Mouse (Mus musculus) adipocyte (in vitro differentiated cells): ENCODE data around the gene Klhdc1.
A peak's percentile ranks its signal among the peaks of the same experiment; 100 is the strongest.

Source experiments
- DNase-seq: peaks from one replicate; pipeline ENCODE4 v3.0.0-alpha.2; 2016; ENCODE audit warnings: low spot score

Gene Klhdc1

DNA sequence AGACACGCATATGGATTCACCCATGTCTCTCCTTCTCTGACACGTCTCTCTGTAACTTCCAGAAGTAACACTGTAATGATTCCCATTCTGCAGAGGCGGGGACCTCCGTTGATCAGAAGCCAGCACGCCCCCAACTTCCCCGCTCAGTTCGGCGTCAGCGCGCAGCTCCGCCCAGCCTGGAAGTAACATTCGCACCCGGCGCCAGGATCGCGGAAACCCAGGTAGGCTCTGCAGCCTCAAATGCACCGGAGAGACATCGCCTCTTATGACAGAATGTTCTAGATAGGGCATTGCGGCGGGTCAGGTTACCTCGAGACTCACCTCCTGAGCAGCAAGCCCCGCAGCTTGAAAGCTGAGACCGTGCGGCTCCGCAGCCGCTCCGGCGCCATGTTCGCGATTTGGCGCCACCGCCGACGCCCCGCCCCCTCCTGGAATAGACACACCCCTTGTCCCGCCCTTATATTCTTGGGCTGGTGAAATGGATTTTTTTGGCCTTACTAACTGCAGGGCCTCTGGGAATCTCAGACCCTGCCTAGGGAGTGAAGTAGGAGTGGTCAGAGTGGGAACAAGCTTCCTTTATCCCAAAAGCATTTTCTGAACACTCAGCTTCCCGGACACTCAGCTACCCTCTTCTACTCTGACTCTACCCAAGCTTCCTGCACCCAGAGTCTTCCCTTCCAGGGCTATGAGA, 13.1 kb upstream of the Klhdc1 start, which contains the start of gene Pole2:
Gene Pole2, minus strand, starts transcription at position 420 of the 691 bp plus-strand sequence.
- peak; percentile 84 for DNase-seq

DNA sequence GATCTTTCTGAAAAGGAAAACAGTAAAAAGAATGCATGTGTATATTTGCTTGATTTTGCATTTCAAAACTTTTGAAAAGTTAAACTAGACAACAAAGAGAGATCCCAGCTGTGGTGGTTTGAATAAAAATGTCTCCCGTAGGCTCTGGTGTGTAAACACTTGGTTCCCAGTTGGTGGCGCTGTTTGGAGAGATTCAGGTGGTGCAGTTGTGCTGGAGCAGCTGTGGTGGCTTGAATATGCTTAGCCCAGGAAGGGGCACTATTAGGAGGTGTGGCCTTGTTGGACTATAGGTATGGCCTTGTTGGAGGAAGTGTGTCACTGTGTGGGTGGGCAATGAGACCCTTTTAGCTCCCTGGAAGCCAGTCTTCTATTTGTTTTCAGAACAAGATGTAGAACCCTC, 11.7 kb upstream of the Klhdc1 start:
- DNase-seq = no peak

DNA sequence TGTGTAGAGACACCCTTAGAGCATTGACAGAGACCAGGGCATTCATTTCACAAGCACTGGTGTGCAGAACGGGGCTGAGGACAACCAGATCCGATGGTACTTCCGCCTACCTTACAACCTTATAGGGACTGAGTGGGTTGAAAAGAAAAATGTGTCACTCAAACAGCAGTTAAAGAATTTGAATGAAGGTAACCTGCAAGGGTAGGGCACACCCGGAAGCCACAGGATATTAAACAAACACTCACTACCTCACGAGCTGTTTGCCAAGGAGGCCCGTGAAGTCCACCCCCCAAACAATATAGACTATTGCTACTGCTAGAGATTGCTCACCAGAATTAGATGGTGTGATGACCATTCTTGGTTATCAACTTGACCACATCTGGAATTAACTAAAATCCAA, 5.2 kb upstream of the Klhdc1 start:
- no peak for DNase-seq

DNA sequence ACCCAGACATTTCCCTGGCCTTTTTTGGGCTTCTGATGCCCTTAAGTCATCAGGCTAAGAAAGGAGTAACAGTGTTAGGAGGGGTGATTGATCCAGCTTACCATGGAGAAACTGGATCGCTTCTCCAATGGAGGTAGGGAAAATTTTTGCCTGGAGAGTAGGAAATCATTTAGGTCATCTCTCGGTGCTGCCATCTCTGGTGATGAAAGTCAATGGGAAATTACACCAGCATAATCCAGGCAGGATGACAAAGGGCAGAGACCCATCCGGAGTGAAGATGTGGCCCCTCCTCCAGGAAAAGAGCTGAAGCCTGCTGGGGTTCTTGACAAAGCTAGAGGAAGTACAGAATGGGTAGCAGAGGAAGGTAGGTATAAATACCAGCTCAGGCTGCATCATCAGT, 2.7 kb upstream of the Klhdc1 start:
- no peak for DNase-seq

DNA sequence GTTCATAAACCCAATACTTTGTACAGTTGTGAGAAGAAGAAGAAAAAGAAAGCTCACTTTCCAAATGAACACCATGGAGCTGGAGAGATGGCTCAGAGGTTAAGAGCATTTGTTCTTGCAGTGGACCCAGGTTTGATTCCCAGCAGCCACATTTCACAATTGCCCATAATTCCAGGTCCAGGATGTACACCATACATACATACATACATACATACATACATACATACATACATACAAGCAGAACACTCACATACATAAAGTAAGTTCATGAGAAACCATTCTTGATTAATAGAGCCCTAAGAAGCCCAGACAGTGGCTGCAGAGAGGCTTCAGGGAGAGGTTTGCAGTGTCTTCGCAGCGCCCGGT, 412 bp downstream of the Klhdc1 start:
- DNase-seq = no peak

DNA sequence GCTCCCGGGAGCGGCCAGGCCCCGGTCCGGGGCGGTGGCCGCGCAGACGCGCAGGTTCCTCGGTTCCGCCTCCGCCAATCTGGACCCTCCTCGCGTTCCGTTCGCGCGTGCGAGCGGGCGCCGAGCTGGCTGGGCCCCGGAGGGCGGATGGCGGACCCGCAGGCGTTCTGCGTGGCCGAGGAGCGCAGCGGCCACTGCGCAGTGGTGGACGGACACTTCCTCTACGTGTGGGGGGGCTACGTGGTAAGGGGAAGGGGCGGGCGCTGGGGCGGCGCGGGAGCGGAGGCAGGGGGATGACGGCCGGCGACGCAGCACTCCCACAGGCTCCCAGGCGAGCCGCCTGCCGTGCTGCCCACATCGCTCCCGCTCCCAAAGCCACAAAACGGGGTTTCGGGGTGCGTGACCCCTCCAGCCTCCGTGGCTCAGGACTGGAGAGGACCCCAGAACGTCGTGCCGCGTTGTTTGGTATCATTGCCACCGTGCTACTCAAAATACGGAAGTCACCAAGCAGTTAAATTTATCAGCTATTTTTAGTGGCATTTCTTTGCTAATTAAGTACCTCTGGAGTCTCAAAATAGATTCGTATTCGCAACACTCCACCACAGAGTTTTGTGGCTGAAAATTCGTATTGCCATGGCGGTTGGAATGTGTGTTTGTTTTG, 925 bp downstream of the Klhdc1 start:
- DNase-seq = peak; percentile 51

DNA sequence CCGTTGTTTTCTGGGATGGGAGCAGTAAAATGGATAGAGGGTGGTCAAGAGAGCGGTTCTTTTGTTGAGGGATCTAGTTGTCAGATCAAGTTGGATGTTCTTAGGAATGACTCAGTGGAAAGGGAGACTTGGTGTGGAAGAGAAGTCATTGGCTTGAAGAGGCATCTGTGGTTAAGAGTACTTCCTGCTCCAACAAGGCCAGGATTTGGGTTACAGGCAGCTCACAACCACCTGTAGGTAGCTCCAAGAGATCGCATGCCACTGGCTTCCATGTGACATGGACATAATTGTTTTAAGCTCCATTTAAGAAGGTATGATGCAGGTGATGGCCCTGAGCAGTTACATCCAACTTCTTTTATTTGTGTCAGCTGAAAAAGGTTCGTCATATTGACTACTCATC, 8.8 kb downstream of the Klhdc1 start:
- no peak for DNase-seq

DNA sequence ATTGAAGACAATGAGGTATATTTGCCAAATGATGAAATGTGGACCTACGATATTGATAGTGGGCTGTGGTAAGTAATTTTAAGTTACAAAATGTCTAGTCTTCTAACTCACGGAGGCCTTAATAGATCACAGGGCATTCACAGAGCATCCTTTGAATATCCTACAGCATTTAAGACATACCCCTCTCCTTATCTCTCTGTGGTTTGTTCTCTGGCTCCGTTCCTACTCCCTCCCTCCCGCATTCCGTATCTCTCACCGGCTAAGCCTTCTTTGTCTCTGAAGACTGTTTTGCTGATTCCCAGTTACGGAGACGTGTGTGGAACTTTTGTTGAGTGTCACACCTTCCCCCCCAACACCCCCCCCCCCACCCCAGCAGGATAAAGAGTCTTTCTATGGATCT, 9.8 kb downstream of the Klhdc1 start:
- DNase-seq = no peak

DNA sequence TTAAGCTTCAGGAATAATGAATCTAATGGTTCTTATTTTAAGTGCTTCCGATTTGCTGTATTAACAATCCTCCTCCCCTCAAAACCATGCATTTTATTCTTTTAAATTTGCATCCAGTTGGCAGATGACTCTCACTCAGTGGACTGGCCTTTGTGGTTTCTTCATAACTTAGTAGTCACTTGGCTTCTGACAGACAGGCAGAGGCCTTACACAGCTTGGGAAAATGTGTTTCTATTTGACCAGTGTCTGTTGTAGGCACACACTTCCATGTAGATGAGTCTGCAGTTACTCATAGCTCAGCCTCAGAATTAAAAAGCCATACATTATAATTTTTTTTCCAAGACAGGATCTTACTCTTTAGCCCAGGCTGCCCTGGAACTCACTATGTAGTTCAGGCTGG, 12.8 kb downstream of the Klhdc1 start:
- DNase-seq = no peak

DNA sequence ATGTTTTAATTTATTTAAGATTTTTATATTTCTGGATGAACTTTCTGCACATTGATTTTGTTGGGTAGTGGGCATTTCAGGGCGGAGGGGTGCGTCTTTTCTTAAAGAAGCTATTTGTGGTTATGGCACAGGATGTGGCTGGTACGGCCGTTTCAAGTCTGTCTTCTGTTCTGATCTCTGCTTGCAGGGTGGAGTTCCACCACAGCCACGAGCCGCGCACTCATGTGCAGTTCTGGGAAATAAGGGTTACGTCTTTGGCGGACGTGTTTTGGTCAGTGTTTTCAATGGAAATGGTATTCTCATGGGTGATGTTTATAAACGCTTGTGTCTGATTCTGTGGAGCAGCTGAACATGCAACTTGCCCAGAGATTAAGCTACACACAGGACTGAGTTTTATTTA, 16.9 kb downstream of the Klhdc1 start:
- no peak for DNase-seq

DNA sequence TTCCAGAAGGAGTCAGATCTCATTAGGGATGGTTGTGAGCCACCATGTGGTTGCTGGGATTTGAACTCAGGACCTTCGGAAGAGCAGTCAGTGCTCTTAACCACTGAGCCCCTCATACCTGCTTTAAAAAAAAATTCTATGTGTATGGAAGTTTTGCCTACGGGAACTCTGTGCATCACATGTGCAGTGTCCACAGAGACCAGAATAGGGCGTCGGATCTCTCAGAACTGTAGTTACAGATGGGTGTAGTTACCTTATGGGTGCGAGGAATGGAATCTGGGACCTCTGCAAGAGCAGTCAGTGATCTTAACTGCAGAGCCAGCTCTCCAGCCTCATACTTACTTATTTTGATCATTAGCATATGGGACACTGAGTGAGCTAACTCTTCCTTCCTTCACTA, 21.3 kb downstream of the Klhdc1 start:
- no peak for DNase-seq

DNA sequence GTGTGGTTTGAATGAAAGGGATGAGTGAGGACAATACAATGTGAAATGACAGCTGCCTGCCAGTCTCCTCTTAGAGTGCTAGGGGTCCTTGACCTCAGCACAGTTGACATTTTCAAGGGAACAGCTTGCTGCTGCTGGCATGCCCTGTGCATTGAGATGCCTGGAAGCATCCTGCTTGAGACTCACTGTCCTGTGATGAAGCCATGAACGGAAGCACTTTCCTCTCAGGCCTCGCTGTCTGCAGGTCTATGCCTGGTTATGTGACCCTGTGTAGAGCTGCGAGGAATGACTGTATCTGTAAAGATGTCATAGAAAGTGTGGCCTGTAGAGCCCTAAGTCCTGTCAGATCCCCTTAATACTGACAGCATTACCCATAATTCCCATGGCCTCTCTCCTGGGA, 24.1 kb downstream of the Klhdc1 start:
- no peak for DNase-seq

DNA sequence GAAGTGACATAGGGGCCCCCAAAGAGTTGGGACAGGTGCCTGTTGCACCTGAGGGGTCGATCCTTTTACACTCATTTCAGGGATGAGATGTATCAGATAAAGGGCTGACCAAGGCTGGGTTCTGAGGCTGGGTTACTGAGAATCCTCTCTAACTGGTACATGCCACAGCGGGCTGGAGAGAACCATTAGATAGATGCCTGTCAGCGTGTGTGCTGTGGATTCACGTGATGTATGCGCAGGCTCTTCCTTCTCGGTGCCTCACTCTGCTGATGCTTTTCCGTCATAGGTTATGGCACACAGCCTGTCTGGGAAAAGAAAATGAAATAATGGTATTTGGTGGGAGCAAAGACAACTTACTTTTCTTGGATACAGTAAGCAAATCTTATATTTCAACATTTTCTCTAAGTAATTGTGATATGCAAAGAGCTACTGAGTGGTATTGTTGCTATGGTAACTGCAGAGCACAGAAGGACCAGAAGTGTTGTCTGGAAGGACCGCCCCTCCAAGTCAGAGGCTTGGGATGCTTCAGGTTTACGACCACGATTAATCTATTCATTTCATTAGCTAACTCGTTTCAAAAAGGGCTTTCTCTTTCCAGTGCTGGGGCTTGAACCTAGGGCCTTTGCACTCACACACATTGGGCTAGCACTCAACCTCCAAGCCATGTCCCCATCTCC, 27.1 kb downstream of the Klhdc1 start:
- DNase-seq = no peak

DNA sequence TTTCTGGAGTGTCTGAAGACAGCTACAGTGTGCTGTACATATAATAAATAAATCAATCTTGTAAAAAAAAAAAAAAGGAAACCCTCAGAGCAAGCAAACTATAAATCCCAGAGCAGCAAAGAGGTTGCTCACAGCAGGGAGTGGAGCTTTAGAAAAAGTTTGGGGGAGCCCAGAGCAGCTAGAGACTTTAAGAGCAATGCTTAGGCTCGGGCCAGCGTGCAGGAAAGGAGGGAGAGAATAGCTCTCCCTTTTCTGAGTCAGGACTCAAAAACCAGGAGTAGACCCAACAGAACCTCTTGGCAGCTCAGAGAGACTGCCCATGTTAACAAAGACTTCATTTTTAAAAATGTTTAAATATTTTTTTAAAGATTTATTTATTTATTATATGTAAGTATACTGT, 28.0 kb downstream of the Klhdc1 start:
- DNase-seq = no peak

DNA sequence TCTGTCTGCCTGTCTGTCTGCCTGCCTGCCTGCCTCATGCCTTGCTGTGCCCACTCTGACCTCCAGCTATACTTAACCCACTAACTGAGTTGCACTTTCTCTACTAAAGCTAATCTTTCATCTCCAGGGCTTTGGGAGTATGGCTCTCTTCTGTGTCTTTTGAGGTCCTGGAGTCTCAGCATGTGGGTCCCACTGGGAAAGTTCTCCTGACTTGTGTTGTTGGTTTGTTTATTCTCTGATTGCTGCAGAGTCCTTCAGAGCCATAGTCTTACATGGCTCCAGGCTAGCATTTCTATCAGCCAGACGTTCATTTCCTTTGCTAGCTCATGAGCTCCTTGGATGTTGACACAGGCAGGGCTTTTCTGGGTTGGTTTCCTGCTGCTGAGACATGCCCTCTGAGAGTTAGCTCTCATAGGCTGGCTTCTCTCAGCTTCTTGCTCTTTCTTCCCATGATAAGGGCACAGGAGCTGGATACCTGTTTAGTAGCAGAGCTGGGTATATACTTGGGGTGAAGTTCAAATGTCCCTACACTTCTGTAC, 39.0 kb downstream of the Klhdc1 start:
- no peak for DNase-seq

DNA sequence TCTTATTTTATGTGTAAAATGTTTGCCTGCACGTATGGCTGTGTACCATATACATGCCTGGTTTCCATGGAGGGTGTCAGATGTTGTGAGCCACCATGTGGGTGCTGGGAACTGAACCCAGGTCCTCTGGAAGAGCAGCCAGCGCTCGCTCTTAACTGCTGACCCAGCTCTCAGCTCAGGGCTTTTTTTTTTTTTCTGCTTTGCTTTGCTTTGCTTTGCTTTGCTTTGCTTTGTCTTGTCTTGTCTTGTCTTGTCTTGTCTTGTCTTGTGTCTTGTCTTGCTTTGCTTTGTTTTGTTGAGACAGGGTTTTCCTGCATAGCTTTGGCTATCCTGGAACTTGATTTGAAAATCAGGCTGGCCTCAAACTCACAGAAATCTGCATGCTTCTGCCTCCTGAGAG, 39.9 kb downstream of the Klhdc1 start:
- no peak for DNase-seq

DNA sequence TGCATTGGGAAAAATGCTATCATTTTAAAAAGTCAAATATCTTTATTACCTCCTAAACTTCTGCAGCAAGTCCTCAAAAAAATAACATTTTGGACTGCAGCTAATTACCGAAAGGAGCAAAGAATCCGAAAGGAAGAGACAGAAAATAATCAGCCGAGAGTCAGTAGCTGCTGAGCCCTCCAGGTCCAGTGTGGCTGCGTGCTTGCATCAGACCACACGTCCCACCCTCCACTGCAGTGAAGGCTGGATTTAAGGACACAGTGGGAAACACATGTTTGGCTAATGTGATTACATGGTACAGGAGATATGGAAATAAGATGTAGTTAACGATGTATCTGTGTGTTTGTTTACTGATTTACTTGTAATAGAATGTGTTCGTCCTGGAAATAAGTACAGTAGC, 42.2 kb downstream of the Klhdc1 start:
- no peak for DNase-seq

DNA sequence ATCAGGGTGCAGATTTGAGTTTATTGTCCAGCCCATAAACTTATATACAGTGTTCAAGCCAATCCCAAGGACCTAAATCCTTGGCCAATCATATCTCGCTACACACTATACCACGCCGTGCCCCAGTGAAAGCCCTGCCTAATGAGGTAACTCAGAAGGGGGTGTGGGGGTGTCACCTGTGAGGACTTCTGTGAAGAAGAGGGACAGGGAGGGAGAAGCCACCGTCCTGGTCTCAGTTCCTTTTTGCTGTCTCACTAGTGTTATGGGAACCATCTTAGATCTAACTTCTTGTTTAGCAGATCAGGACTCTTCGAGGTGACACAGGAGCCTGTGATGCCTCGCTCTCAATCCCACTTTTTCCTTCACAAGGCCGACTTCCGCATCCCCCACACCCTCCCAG, 46.6 kb downstream of the Klhdc1 start:
- DNase-seq = no peak

DNA sequence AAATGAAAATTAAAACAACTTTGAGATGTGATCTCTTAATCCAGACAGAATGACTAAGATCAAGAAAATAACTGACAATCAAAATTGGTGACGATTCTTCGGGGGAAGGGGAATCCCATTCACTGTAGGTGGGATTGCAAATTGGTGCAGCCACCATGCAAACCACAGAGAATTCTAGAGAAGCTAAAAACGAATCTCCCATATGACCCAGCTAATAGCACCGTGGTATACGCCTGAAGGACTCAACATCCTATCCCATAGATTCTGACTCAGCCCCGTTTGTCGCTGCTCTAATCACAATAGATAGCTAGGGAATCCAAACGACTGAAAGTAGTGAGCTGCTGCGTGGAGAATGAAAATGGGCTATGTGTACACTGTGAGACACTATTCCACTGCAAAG, 47.7 kb downstream of the Klhdc1 start:
- DNase-seq = no peak

DNA sequence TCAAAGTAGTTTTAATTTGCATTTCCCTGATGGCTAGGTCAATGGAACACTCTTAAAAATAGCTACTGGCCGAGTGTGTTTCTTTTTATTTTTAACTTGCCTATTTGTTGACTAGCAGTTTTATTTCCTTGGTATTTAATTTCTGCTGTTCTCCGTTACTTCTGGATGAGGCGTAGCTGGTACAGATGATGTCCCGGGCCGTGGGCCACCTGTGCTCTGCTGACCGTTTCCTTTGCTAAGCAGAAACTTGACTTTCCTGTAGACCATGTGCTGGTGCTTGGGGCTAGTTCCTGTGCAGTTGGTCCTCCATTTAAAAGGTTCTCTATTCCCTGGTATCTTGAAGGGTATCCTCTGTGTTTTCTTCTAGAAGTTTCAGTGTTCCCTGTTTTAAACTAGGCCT, 51.4 kb downstream of the Klhdc1 start:
- DNase-seq = no peak

DNA sequence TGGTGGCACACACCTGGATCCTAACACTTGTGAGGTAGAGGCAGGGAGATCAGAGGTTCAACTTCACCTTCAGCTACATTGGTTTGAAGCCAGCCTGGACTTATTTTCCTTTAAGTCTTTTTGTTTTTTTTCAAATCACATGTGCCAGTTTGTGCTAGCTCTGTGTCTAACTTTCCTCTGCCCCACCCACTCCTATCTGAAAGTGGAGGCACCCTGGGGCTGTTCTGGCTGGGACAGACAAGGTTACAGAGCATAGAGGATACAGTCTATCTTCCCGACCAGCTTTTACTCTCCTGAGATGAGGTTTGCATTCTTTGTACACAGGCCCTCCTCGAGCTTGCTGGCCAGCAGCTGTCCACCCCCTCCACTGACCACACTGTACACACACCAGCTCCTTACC, 52.8 kb downstream of the Klhdc1 start:
- no peak for DNase-seq

DNA sequence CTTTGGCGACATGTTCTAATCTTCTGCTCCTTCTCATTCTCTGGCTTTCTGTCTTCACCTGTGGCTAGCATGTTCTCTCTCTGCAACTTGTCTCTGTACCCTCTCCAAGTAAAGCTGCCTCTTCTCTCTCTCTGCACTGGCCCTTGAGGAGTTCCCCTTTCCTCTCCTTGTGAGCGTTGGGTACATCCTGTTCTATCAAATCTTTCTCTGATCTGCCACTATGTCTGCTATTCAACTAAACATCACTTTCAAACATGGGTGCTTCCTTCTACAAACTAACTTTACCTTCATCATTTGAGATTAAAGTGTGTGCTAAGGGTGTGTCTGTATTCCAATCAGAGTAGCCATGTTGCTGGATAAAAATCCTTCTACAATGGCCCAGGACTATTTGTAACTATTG, 54.0 kb downstream of the Klhdc1 start:
- no peak for DNase-seq

DNA sequence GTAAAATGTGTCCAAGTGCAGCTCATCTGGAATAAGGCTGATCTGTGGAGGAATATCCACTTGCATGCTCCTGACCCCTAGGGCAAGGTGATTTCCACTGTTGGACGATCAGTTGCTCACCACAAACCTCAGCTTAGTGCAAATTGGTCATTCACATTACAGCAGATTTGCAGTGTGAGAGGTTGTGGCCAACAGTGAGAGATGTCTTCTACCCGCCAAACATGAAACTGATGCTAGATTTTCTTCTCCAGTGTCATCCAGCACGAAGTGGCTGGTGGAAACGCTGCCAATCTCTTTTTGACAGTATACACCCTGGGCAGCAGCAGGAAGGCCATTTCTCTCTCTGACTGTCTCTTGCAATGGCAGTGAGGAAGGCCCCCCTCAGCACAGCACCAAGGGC, 54.7 kb downstream of the Klhdc1 start:
- DNase-seq = no peak
